Mouse (Mus musculus) G1E (cell line): ENCODE results near the gene Scamp1. TPM values are rescaled to one million over a fixed set of nuclear protein-coding genes. Genes with fewer than 3 reads are reported as not detected.

ENCODE experiments used
- ATAC-seq: 2 replicates; pipeline ENCODE4 v1.8.0; 2016; ENCODE audit warnings: mild to moderate bottlenecking; ENCODE audit not compliant: insufficient number of reproducible peaks, poor library complexity, low FRiP score, severe bottlenecking; ENCODE audit errors: extremely low read depth
- DNase-seq: peaks from one replicate; pipeline ENCODE4 v3.0.0; 2012; ENCODE audit warnings: low spot score
- H3K27me3 ChIP-seq: 2 replicates; pipeline ENCODE4 v1.6.1; 2012; ENCODE audit warnings: mild to moderate bottlenecking, low read length, inconsistent platforms; ENCODE audit not compliant: insufficient read depth
- H3K36me3 ChIP-seq: replicated peaks from 2 replicates; pipeline ENCODE3; 2012; ENCODE audit warnings: mild to moderate bottlenecking, inconsistent platforms
- H3K4me1 ChIP-seq: 2 replicates; pipeline ENCODE4 v1.6.1; 2012; ENCODE audit warnings: low read depth, low read length, inconsistent platforms, mixed read lengths; ENCODE audit not compliant: insufficient read depth
- H3K4me3 ChIP-seq: 2 replicates; pipeline ENCODE4 v1.5.1; 2012; ENCODE audit warnings: low read depth, mild to moderate bottlenecking, inconsistent platforms, low read length, moderate library complexity, mixed read lengths
- H3K9me3 ChIP-seq: replicated peaks from 2 replicates; pipeline ENCODE4 v1.6.1; 2012; ENCODE audit warnings: inconsistent platforms
- CTCF ChIP-seq: IDR thresholded peaks from 2 replicates; pipeline ENCODE4 v1.5.1; 2012; ENCODE audit warnings: low read depth, low read length, inconsistent platforms, mixed read lengths
- GATA1 ChIP-seq: IDR thresholded peaks from 2 replicates; pipeline ENCODE4 v1.6.1; 2012; ENCODE audit warnings: borderline replicate concordance, low read length, inconsistent platforms, mixed read lengths
- GATA2 ChIP-seq: IDR thresholded peaks from 2 replicates; pipeline ENCODE4 v1.6.1; 2012; ENCODE audit warnings: low read depth, low read length, inconsistent platforms, borderline replicate concordance
- POLR2AphosphoS5 ChIP-seq: IDR thresholded peaks from 2 replicates; pipeline ENCODE4 v1.6.1; 2012; ENCODE audit warnings: low read depth, low read length, inconsistent platforms; ENCODE audit not compliant: insufficient replicate concordance
- TAL1 ChIP-seq: conservative IDR thresholded peaks from 2 replicates; pipeline ENCODE4 v1.6.1; 2012; ENCODE audit warnings: low read depth, low read length, inconsistent platforms, mixed read lengths
- polyA plus RNA-seq: library from polyadenylated mRNA; stranded (reverse); fragments of >175 nt; gene quantifications from 2 replicates; pipeline ENCODE4 v1.2.3, GENCODE M21; 2012
- total RNA-seq, 2 experiments: library from RNA; stranded (forward) in 1 of 2; stranded (reverse) in 1 of 2; fragments of 200-1000 nt in 1 of 2; fragments of >200 nt in 1 of 2; fragmentation: Nextera tagmentation in 1 of 2; gene quantifications; 2 replicates each; pipeline ENCODE4 v1.2.3; 2014 to 2017

The Scamp1 gene
- total and polyA plus RNA-seq, 3 experiments = 0.05 TPM; not detected in 2

- no peaks in the 10 kb centered on the region for H3K4me1 ChIP-seq
- DNase-seq (no peak), ATAC-seq (no peak)
- peaks cover 7% of the 10 kb centered on the region; the same call in 1 of the 2 replicates for H3K27me3 ChIP-seq
- no peaks in the 10 kb centered on the region for H3K9me3 ChIP-seq
- no peak for TF ChIP-seq GATA1
- no peak for TF ChIP-seq CTCF
- TF ChIP-seq POLR2AphosphoS5 = no peak
- TF ChIP-seq TAL1 = no peak
- TF ChIP-seq GATA2 = no peak
- no peak overlapping the region for H3K4me3 ChIP-seq
- H3K36me3 ChIP-seq = no peaks in the 10 kb centered on the region
Observed at GRCm38 (mm10) chr13:94255176-94255575, 30.5 kb downstream of the Scamp1 start.

DNA sequence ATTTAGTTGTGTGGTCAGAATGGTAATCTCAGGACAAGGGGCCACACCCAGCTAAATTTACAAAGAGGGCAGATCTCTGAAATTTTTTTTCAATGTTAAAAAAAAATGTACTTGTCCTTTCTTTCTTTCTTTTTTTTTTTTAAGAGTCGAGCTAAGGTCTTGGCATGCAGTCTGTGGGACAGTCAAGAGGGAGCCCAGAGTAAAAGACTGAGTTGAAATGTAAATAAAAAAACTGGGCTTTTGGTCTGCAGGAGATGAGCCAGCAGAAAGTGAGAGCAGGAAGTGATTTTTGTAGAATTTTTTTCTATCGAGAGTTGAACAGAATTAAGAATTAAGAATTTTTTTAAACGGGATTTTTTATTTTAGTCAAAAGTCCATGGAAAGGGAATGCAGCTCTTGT is 31.4 kb downstream of the Scamp1 start:
- TF ChIP-seq CTCF (no peak), GATA1 (no peak), GATA2 (no peak), POLR2AphosphoS5 (no peak), TAL1 (no peak)
- Histone ChIP-seq H3K27me3 (peaks cover 7% of the 10 kb centered on the region; the same call in 1 of the 2 replicates), H3K4me3 (no peak overlapping the region), H3K4me1 (no peaks in the 10 kb centered on the region), H3K36me3 (no peaks in the 10 kb centered on the region), H3K9me3 (no peaks in the 10 kb centered on the region)
- ATAC-seq (no peak), DNase-seq (no peak)

- TF ChIP-seq CTCF = no peak
- no peak for TF ChIP-seq POLR2AphosphoS5
- no peak for TF ChIP-seq GATA1
- no peak for TF ChIP-seq GATA2
- TF ChIP-seq TAL1 = no peak
- Histone ChIP-seq H3K4me1 (no peaks in the 10 kb centered on the region), H3K36me3 (no peaks in the 10 kb centered on the region), H3K4me3 (no peak overlapping the region), H3K9me3 (no peaks in the 10 kb centered on the region), H3K27me3 (peaks cover 7% of the 10 kb centered on the region; the same call in 1 of the 2 replicates)
- DNase-seq (no peak), ATAC-seq (no peak)
Observed at GRCm38 (mm10) chr13:94253052-94253451, 32.6 kb downstream of the Scamp1 start.

- no peak for DNase-seq
- H3K36me3 ChIP-seq = no peaks in the 10 kb centered on the region
- H3K4me1 ChIP-seq = no peaks in the 10 kb centered on the region
- H3K27me3 ChIP-seq = peaks cover 11% of the 10 kb centered on the region; the same call in 1 of the 2 replicates
- ATAC-seq = no peak
- no peaks in the 10 kb centered on the region for H3K9me3 ChIP-seq
- no peak overlapping the region for H3K4me3 ChIP-seq
- TF ChIP-seq GATA1 (no peak), GATA2 (no peak), CTCF (no peak), POLR2AphosphoS5 (no peak), TAL1 (no peak)
Observed at GRCm38 (mm10) chr13:94250761-94251160, 34.9 kb downstream of the Scamp1 start.

DNA sequence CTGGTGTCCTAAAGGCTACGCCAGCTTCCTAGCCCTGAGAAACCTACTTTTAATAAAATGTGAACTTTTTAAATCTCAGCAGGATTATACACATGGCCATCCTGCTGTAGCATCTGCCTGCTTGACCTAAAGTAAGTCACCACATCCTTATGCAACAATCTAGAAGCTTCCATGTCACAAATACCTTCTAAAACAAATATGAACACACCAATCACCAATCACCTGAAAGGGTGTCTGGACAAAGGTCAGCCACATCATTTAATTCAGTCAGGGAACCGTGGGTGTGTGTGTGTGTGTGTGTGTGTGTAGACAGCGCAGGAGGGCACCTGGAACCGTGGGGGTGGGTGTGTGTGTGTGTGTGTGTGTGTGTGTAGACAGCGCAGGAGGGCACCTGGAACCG is 35.5 kb downstream of the Scamp1 start:
- no peaks in the 10 kb centered on the region for H3K36me3 ChIP-seq
- no peaks in the 10 kb centered on the region for H3K9me3 ChIP-seq
- no peaks in the 10 kb centered on the region for H3K4me1 ChIP-seq
- peaks cover 12% of the 10 kb centered on the region for H3K27me3 ChIP-seq
- no peak for TF ChIP-seq POLR2AphosphoS5
- TF ChIP-seq TAL1 = no peak
- no peak for TF ChIP-seq CTCF
- TF ChIP-seq GATA2 = no peak
- no peak for TF ChIP-seq GATA1
- ATAC-seq = no peak
- DNase-seq = no peak
- no peak overlapping the region for H3K4me3 ChIP-seq

- no peak for ATAC-seq
- DNase-seq = no peak
- Histone ChIP-seq H3K4me3 (no peak overlapping the region), H3K27me3 (peaks cover 33% of the 10 kb centered on the region), H3K9me3 (no peaks in the 10 kb centered on the region), H3K4me1 (no peaks in the 10 kb centered on the region), H3K36me3 (no peaks in the 10 kb centered on the region)
- TF ChIP-seq GATA1 (no peak), GATA2 (no peak), TAL1 (no peak), POLR2AphosphoS5 (no peak), CTCF (no peak)
Observed at GRCm38 (mm10) chr13:94242897-94243296, 42.8 kb downstream of the Scamp1 start.
